Mouse (Mus musculus) embryonic facial prominence, embryonic 15.5 days (tissue): Measurements from ENCODE around the gene Gm47995. TPM values are rescaled to one million over a fixed set of nuclear protein-coding genes. Genes with fewer than 3 reads are reported as not detected.
"Not testable (repeated sequence)": the region's sequence is repeated elsewhere in the genome, so short reads cannot be mapped to it uniquely, and the experiment has no call there.

ENCODE experiments used
- ATAC-seq: fragments of 200-750 bp; cut with Nextera tagmentation; 2 replicates; pipeline ENCODE4 v1.8.0; 2017; ENCODE audit warnings: low read depth, moderate TSS enrichment; ENCODE audit not compliant: insufficient number of reproducible peaks, low FRiP score, low TSS enrichment
- H3K27ac ChIP-seq: fragments of 300-500 bp; sonication (generic); replicated peaks from 2 replicates; pipeline ENCODE4 v1.5.1; 2015; ENCODE audit warnings: mild to moderate bottlenecking, inconsistent platforms
- H3K27me3 ChIP-seq: fragments of 300-500 bp; sonication (generic); 2 replicates; pipeline ENCODE4 v1.6.1; 2015; ENCODE audit warnings: inconsistent platforms
- H3K36me3 ChIP-seq: fragments of 300-500 bp; sonication (generic); 2 replicates; pipeline ENCODE4 v1.6.1; 2015; ENCODE audit warnings: mild to moderate bottlenecking, inconsistent platforms
- H3K4me1 ChIP-seq: fragments of 300-500 bp; sonication (generic); 2 replicates; pipeline ENCODE4 v1.6.1; 2015; ENCODE audit warnings: inconsistent platforms
- H3K4me2 ChIP-seq: fragments of 300-500 bp; sonication (generic); replicated peaks from 2 replicates; pipeline ENCODE4 v1.6.1; 2015; ENCODE audit warnings: mild to moderate bottlenecking, inconsistent platforms
- H3K4me3 ChIP-seq: fragments of 300-500 bp; sonication (generic); replicated peaks from 2 replicates; pipeline ENCODE4 v1.5.1; 2015; ENCODE audit warnings: mild to moderate bottlenecking, inconsistent platforms
- H3K9ac ChIP-seq: fragments of 300-500 bp; sonication (generic); 2 replicates; pipeline ENCODE4 v1.6.1; 2015; ENCODE audit warnings: inconsistent platforms
- H3K9me3 ChIP-seq: fragments of 300-500 bp; sonication (generic); replicated peaks from 2 replicates; pipeline ENCODE4 v1.6.1; 2016; ENCODE audit warnings: inconsistent platforms
- WGBS: fragments of 180-500 bp; shearing (Covaris S2); methylation state at CpG from one replicate; pipeline ENCODE4 v1.1.7; 2015; 5-methylcytosine and 5-hydroxymethylcytosine counted together
- polyA plus RNA-seq: library from polyadenylated mRNA; unstranded; fragments of >200 nt; fragmentation: Nextera tagmentation; extraction: Ambion mirVana; gene quantifications from 2 replicates; pipeline ENCODE4 v1.2.1, GENCODE M21; 2015

Gene Gm47995
- polyA plus RNA-seq, 1 experiment from 2014 or later, result not detected

GRCm38 (mm10) chr1:151167297-151168047 is 30.8 kb upstream of the Gm47995 start:
- Histone ChIP-seq H3K4me2 (no peak overlapping the region), H3K4me3 (no peak overlapping the region), H3K9me3 (no peaks in the 10 kb centered on the region), H3K36me3 (no peaks in the 10 kb centered on the region), H3K4me1 (no peaks in the 10 kb centered on the region), H3K27me3 (no peaks in the 10 kb centered on the region), H3K27ac (no peak overlapping the region), H3K9ac (no peak overlapping the region)
- 47% methylated on average over 12 of the region's 12 CpGs for WGBS
- no peak for ATAC-seq

GRCm38 (mm10) chr1:151168637-151169036 is 29.6 kb upstream of the Gm47995 start:
- Histone ChIP-seq H3K27ac (no peak overlapping the region), H3K4me3 (no peak overlapping the region), H3K4me2 (no peak overlapping the region), H3K27me3 (no peaks in the 10 kb centered on the region), H3K9ac (no peak overlapping the region), H3K9me3 (no peaks in the 10 kb centered on the region), H3K4me1 (no peaks in the 10 kb centered on the region), H3K36me3 (no peaks in the 10 kb centered on the region)
- ATAC-seq, result no peak
- WGBS, result 57% methylated on average over 3 of the region's 3 CpGs

GRCm38 (mm10) chr1:151171572-151172461 is 26.4 kb upstream of the Gm47995 start:
- Histone ChIP-seq H3K27me3 (no peaks in the 10 kb centered on the region), H3K36me3 (no peaks in the 10 kb centered on the region), H3K4me2 (no peak overlapping the region), H3K27ac (no peak overlapping the region), H3K9ac (no peak overlapping the region), H3K4me3 (no peak overlapping the region), H3K4me1 (no peaks in the 10 kb centered on the region), H3K9me3 (no peaks in the 10 kb centered on the region)
- no peak for ATAC-seq
- WGBS, result 78% methylated on average over 2 of the region's 2 CpGs

- Histone ChIP-seq H3K36me3 (no peaks in the 10 kb centered on the region), H3K27me3 (no peaks in the 10 kb centered on the region), H3K4me1 (0 out of 2 replicates have a peak, but pooled peaks cover 4% of the 10 kb centered on the region), H3K4me2 (peak overlapping the region; percentile 31), H3K27ac (0 out of 2 replicates have a peak overlapping the region, but pooled peaks have one; percentile 4), H3K4me3 (peak overlapping the region; percentile 21), H3K9ac (no peak overlapping the region), H3K9me3 (no peaks in the 10 kb centered on the region)
- WGBS, result 14% methylated on average over 9 of the region's 10 CpGs
- no peak for ATAC-seq
Measured at GRCm38 (mm10) chr1:151177030-151177936, 21.0 kb upstream of the Gm47995 start.

- 0 out of 2 replicates have a peak overlapping the region, but pooled peaks have one; percentile 4 for H3K27ac ChIP-seq
- no peaks in the 10 kb centered on the region for H3K36me3 ChIP-seq
- H3K9ac ChIP-seq, result no peak overlapping the region
- H3K4me2 ChIP-seq, result peak overlapping the region; percentile 31
- WGBS, result 14% methylated on average over 4 of the region's 4 CpGs
- ATAC-seq, result no peak
- 0 out of 2 replicates have a peak, but pooled peaks cover 4% of the 10 kb centered on the region for H3K4me1 ChIP-seq
- no peaks in the 10 kb centered on the region for H3K9me3 ChIP-seq
- H3K4me3 ChIP-seq, result peak overlapping the region; percentile 21
- no peaks in the 10 kb centered on the region for H3K27me3 ChIP-seq
Measured at GRCm38 (mm10) chr1:151177937-151178271, 20.3 kb upstream of the Gm47995 start.

GRCm38 (mm10) chr1:151178505-151179083 is 19.7 kb upstream of the Gm47995 start:
- no peak overlapping the region for H3K4me3 ChIP-seq
- no peaks in the 10 kb centered on the region for H3K36me3 ChIP-seq
- 0 out of 2 replicates have a peak, but pooled peaks cover 4% of the 10 kb centered on the region for H3K4me1 ChIP-seq
- ATAC-seq, result no peak
- no peaks in the 10 kb centered on the region for H3K27me3 ChIP-seq
- H3K9ac ChIP-seq, result no peak overlapping the region
- no peaks in the 10 kb centered on the region for H3K9me3 ChIP-seq
- no peak overlapping the region for H3K4me2 ChIP-seq
- no peak overlapping the region for H3K27ac ChIP-seq
- 63% methylated on average over 2 of the region's 2 CpGs for WGBS

GRCm38 (mm10) chr1:151180167-151180566 is 18.1 kb upstream of the Gm47995 start:
- Histone ChIP-seq H3K9ac (no peak overlapping the region), H3K4me2 (no peak overlapping the region), H3K27ac (no peak overlapping the region), H3K27me3 (no peaks in the 10 kb centered on the region), H3K4me1 (0 out of 2 replicates have a peak, but pooled peaks cover 4% of the 10 kb centered on the region), H3K36me3 (no peaks in the 10 kb centered on the region), H3K4me3 (no peak overlapping the region), H3K9me3 (no peaks in the 10 kb centered on the region)
- no peak for ATAC-seq
- 84% methylated on average over 2 of the region's 2 CpGs for WGBS

- ATAC-seq, H3K4me2 ChIP-seq, H3K4me3 ChIP-seq, H3K36me3 ChIP-seq, H3K27ac ChIP-seq, H3K9ac ChIP-seq, H3K27me3 ChIP-seq, H3K9me3 ChIP-seq, H3K4me1 ChIP-seq: not testable (repeated sequence)
- no CpG with 5 or more reads among the region's 7 CpGs for WGBS
Measured at GRCm38 (mm10) chr1:151182266-151182665, 16.0 kb upstream of the Gm47995 start, which contains the start of gene Gm47985. Gene Gm47985 (plus strand): TSS chr1:151182537.

GRCm38 (mm10) chr1:151186186-151186585 is 12.1 kb upstream of the Gm47995 start:
- H3K27me3 ChIP-seq, H3K4me2 ChIP-seq, H3K36me3 ChIP-seq, H3K9ac ChIP-seq, H3K4me1 ChIP-seq, H3K4me3 ChIP-seq, ATAC-seq, H3K9me3 ChIP-seq, H3K27ac ChIP-seq: not testable (repeated sequence)
- WGBS, result 69% methylated on average over 3 of the region's 3 CpGs

- not testable (repeated sequence) for ATAC-seq, H3K27ac ChIP-seq, H3K4me3 ChIP-seq, H3K4me1 ChIP-seq, H3K4me2 ChIP-seq, H3K9me3 ChIP-seq, H3K27me3 ChIP-seq, H3K9ac ChIP-seq, H3K36me3 ChIP-seq
- WGBS, result 84% methylated on average over 4 of the region's 4 CpGs
Measured at GRCm38 (mm10) chr1:151186879-151187424, 11.3 kb upstream of the Gm47995 start.
